14 mouse cellular contexts compared by ENCODE assay signal in the genomic region with DNA sequence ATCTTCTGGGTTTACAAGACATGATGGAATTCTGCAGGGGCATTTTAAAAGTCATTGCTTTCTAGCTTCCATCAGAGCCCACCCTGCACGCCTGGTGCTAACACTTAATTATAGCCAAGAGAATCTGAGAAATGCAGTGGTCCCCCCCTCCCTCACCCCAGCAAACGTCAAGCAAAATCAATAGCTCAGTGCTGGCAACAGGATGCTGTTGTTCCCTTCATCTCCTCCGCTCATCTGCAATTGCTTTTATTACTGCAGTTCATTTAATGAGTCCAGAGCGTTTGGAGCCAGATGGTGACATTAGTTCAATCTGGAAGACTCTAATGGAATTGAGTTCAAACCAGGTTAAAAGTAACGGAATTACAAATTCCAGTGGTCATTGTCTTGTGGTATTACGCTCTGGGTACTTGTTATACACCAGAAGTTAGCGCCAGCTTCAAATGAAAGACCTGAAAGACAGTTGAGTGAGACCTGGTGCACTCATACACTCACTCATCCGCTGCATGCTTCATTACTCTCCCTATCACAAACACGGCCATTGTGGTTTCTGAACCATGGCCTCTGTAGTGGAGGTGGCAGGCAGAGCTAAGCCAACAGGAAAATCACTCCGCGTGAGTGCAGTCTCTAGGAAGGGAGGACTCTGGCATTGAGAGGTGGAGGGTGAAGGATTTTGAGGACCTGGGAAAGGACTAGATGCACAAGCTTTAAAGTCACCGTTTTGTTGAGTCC. TPM values are rescaled to one million over a fixed set of nuclear protein-coding genes. Genes with fewer than 3 reads are reported as not detected.
A peak's percentile ranks its signal among the peaks of the same experiment; 100 is the strongest.
DNase-seq lines count a peak whose midpoint lies in the region; ATAC-seq and TF ChIP-seq lines count a peak whose summit lies in the region.
"Had no signal": no experiment of that assay in that cellular context is flagged by ENCODE, and none has a peak within 500 bp of the region (broad histone marks: within the 10 kb centered on the region; RNA-seq: fewer than 3 reads in every experiment).

No protein-coding gene starts in this region.

- CTCF ChIA-PET in Patski (lab: Charles Lee): interaction anchor here (0.9 kb wide), 1 partner anchor 40 kb away, joined by 4 read pairs; no protein-coding TSS in a partner anchor

- no peak for ATAC-seq in Patski
- ATAC-seq in kidney, embryonic 16.5 days (ENCODE audit: low FRiP score, low TSS enrichment): 0 out of 2 replicates have a peak, but pooled peaks have one; percentile 20
- no peak for ATAC-seq in midbrain, embryonic 14.5 days (ENCODE audit: low FRiP score, low TSS enrichment)

- no peaks in the 10 kb centered on the region for H3K36me3 ChIP-seq in kidney, embryonic 16.5 days (ENCODE audit: insufficient read depth, low read length)
- no peaks in the 10 kb centered on the region for H3K36me3 ChIP-seq in midbrain, embryonic 14.5 days (ENCODE audit: control insufficient read depth, insufficient read depth, low read length)
- H3K36me3 ChIP-seq: limb, embryonic 10.5 days had no signal

- no peak overlapping the region for H3K9ac ChIP-seq in kidney, embryonic 16.5 days (replicated peaks; ENCODE audit: low read length)
- no peak overlapping the region for H3K9ac ChIP-seq in midbrain, embryonic 14.5 days (replicated peaks; ENCODE audit: low read length)

- 41% methylated on average over 12 of the region's 12 CpGs for WGBS in kidney, embryonic 16.5 days
- 54% methylated on average over 12 of the region's 12 CpGs for WGBS in midbrain, embryonic 14.5 days

- POLR2A ChIA-PET in Patski (lab: Charles Lee): no interaction called here

- intact Hi-C loops in gastrocnemius, postnatal 36 days (cut with DNase I): no loop called here

- H3K4me3 ChIP-seq in kidney, embryonic 16.5 days (ENCODE audit: low read length): no peak overlapping the region
- H3K4me3 ChIP-seq in midbrain, embryonic 14.5 days (replicated peaks; ENCODE audit: low read depth, low read length): no peak overlapping the region
- H3K4me3 ChIP-seq: heart, adult 2 months; limb, embryonic 10.5 days had no signal

- H3K27ac ChIP-seq in kidney, embryonic 16.5 days (ENCODE audit: low read length): peak overlapping the region; percentile 17; the same call in 1 of the 2 replicates
- no peak overlapping the region for H3K27ac ChIP-seq in midbrain, embryonic 14.5 days (replicated peaks; ENCODE audit: low read depth, low read length)
- H3K27ac ChIP-seq: heart, adult 2 months; limb, embryonic 10.5 days had no signal

- H3K27me3 ChIP-seq in Patski: no peaks in the 10 kb centered on the region
- no peaks in the 10 kb centered on the region for H3K27me3 ChIP-seq in kidney, embryonic 16.5 days (ENCODE audit: insufficient read depth, low read length)
- no peaks in the 10 kb centered on the region for H3K27me3 ChIP-seq in midbrain, embryonic 14.5 days (ENCODE audit: control insufficient read depth, insufficient read depth, low read length)

- no peaks in the 10 kb centered on the region for H3K9me3 ChIP-seq in kidney, embryonic 16.5 days (ENCODE audit: low read length)
- H3K9me3 ChIP-seq in midbrain, embryonic 14.5 days (ENCODE audit: control insufficient read depth, low read length): no peaks in the 10 kb centered on the region
- H3K9me3 ChIP-seq: limb, embryonic 10.5 days had no signal

- DNase-seq in heart, adult 11 months: peak; percentile 68
- DNase-seq in heart, adult 18-20 months: no peak
- peak; percentile 10 for DNase-seq in Patski (ENCODE audit: low read depth, low spot score)
- DNase-seq in midbrain, embryonic 14.5 days: peak; percentile 46
- DNase-seq in gastrocnemius, postnatal 36 days: no peak
- no peak for DNase-seq in right cerebral cortex, postnatal 25 days
- DNase-seq in frontal cortex, postnatal 36 days (ENCODE audit: low spot score in 2 of 2): no peak
- DNase-seq: heart, adult 2 months; layer of hippocampus, adult 9-11 months; spleen, adult 18-20 months had no signal

- peaks cover 21% of the 10 kb centered on the region; the same call in 1 of the 2 replicates for H3K4me1 ChIP-seq in kidney, embryonic 16.5 days (ENCODE audit: insufficient read depth, low read length)
- no peaks in the 10 kb centered on the region for H3K4me1 ChIP-seq in midbrain, embryonic 14.5 days (ENCODE audit: control insufficient read depth, insufficient read depth, low read length)

- in situ Hi-C loops in Patski (cut with MboI; ENCODE audit: low pct_unique_long_range_greater_than_20kb): no loop called here

- TF ChIP-seq CTCF in Patski (IDR thresholded peaks at IDR 0.05): no peak

- H3K4me2 ChIP-seq in kidney, embryonic 16.5 days (replicated peaks; ENCODE audit: low read depth, low read length): no peak overlapping the region
- no peak overlapping the region for H3K4me2 ChIP-seq in midbrain, embryonic 14.5 days (ENCODE audit: low read length)

RNA-seq across cellular contexts. Expression of a gene that starts 0.5 kb away (rescaled TPM):
- not detected for total RNA-seq in heart, adult 18-20 months (2021)
- 0.09 TPM for polyA plus RNA-seq in Patski (2021)
- 111 and 141 TPM in 2 replicates for polyA plus RNA-seq in kidney, embryonic 16.5 days (2015; fragmentation: Nextera tagmentation; extraction: Ambion mirVana)
- 0.47 and 0.81 TPM in 2 replicates for polyA plus RNA-seq in midbrain, embryonic 14.5 days (2014; fragmentation: Nextera tagmentation; extraction: Ambion mirVana)
- total RNA-seq in gastrocnemius, postnatal 36 days (2021): not detected
- total RNA-seq: heart, adult 2 months; heart, postnatal 25 days had no signal
- polyA plus RNA-seq: C2C12; heart, adult 2 months; limb, embryonic 10.5 days had no signal

Comparison
In these comparisons a context has a peak if more than half of its experiments do, and no peak if none do; other contexts are left out.
1. DNase-seq: peak in heart, adult 11 months (single experiment), Patski (single experiment) and midbrain, embryonic 14.5 days (single experiment); none in heart, adult 18-20 months (0 of 2), gastrocnemius, postnatal 36 days (0 of 2), right cerebral cortex, postnatal 25 days (single experiment) and frontal cortex, postnatal 36 days (0 of 2).
2. RNA of a gene that starts 0.5 kb away (polyA plus RNA-seq): 111 to 141 TPM in kidney, embryonic 16.5 days; 0.47 to 0.81 TPM in midbrain, embryonic 14.5 days and 0.09 TPM in Patski (single experiment); every median in the first group is over 10 times any median in the second.